Mouse (Mus musculus): ENCODE results near the gene Cast. TPM values are rescaled to one million over a fixed set of nuclear protein-coding genes. Genes with fewer than 3 reads are reported as not detected.
A peak's percentile ranks its signal among the peaks of the same experiment; 100 is the strongest.

Cast gene
- polyA plus RNA-seq (2014; fragmentation: Nextera tagmentation; extraction: Ambion mirVana): 14.7 and 18.5 TPM in 2 replicates

DNA sequence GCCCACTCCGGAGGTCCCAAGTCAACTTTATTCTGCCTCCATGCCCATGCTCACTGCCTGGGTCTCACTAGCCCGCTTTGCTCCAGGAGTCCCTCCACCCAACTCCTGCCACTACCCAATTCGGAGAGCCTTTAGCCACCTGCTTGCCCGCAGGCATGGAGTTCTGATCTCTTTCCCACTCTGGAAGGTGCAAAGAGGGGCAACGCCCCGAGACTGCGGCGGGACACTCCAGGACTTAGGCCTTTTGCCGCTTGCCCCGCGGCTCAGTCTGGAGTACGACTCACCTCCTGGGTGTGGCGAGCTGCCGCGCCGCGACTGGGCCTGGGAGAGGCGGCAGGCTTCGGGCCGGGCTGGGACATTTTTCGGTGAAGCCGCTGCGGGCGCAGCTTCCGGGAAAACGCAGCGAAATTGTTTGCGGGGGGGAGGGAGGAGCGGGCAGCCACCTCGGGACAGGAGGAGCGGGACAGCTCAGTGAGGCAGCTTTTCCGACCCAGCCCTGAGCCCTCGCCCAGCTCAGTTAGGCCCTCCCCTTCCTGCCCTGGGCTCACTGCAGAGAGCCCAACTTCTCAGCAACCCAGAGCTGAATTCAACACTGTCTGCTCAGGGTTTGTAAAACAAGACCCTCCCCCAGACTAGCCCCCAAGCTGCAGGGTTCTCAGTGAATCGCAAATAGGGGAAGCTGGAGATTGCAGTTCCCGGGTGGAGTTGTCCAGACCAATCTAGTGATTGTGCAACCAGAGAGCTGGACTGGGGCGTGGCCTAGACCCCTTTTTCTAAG, at the start of gene Cast:
Cast (minus strand) TSS at position 659 of the 778 bp plus-strand sequence.
- Histone ChIP-seq H3K9ac (ENCODE audit: low read length) (peak within 1 kb of the TSS; percentile 48), H3K4me1 (replicated peaks; ENCODE audit: control insufficient read depth, insufficient read depth, low read length) (0 out of 2 replicates have a peak, but pooled peaks cover 2% of the 10 kb centered on the region), H3K4me2 (ENCODE audit: low read depth, low read length, severe bottlenecking) (peak within 1 kb of the TSS; percentile 95), H3K27me3 (ENCODE audit: control insufficient read depth, insufficient read depth, low read length) (peaks cover 3% of the 10 kb centered on the region; the same call in 1 of the 2 replicates), H3K4me3 (ENCODE audit: low read depth, low read length) (peak within 1 kb of the TSS; percentile 58), H3K27ac (ENCODE audit: low read depth, low read length) (no peak within 1 kb of the TSS), H3K9me3 (ENCODE audit: control insufficient read depth, low read length) (no peaks in the 10 kb centered on the region), H3K36me3 (ENCODE audit: control insufficient read depth, insufficient read depth, low read length) (no peaks in the 10 kb centered on the region)
- 2% methylated on average over 35 of the region's 36 CpGs for WGBS
- peak; percentile 90 for ATAC-seq (replicated peaks; ENCODE audit: low FRiP score)
- DNase-seq (ENCODE audit: low spot score): peak; percentile 78

DNA sequence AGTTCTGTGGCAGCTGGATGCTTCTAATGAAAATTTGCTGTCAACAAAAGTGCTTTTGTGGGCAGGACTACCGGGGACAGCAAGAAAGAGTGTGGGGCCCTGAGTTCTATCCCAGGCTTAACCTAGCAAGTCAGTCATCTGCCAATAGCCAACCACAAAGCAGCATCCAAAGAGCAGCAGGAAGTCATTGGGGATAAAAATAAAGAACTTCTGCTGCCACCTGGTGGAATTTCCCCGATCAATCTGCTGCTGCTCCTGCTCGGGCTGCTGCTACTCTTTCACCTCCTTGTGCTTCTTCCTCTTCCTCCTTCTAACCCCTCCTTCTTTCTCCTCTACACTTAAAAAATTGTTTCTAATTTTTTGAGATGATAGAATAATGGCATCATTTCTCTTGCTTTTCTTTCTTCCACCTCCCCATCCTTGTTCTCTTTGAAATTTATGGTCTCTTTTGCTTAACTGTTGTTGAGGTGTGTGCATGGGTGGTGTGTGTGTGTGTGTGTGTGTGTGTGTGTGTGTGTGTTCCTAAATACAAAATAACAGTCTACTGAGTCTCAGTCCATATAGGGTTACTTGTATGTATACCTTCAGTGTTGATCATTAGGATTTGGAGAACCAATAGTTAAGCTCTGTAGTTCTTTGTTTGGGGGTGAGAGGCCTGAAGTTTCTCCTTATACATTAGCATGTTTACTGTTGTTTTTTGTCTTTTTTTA, 45.9 kb upstream of the Cast start:
- ATAC-seq (replicated peaks; ENCODE audit: low FRiP score): peak; percentile 89
- H3K9me3 ChIP-seq (ENCODE audit: control insufficient read depth, low read length): no peaks in the 10 kb centered on the region
- peak; percentile 73 for DNase-seq (ENCODE audit: low spot score)
- no peaks in the 10 kb centered on the region for H3K27me3 ChIP-seq (ENCODE audit: control insufficient read depth, insufficient read depth, low read length)
- no peak overlapping the region for H3K4me2 ChIP-seq (ENCODE audit: low read depth, low read length, severe bottlenecking)
- whole genome bisulfite sequencing: 10% methylated on average over 3 of the region's 3 CpGs
- no peak overlapping the region for H3K4me3 ChIP-seq (ENCODE audit: low read depth, low read length)
- H3K4me1 ChIP-seq (replicated peaks; ENCODE audit: control insufficient read depth, insufficient read depth, low read length): no peaks in the 10 kb centered on the region
- H3K36me3 ChIP-seq (ENCODE audit: control insufficient read depth, insufficient read depth, low read length): no peaks in the 10 kb centered on the region
- H3K9ac ChIP-seq (ENCODE audit: low read length): no peak overlapping the region
- H3K27ac ChIP-seq (ENCODE audit: low read depth, low read length): no peak overlapping the region

DNA sequence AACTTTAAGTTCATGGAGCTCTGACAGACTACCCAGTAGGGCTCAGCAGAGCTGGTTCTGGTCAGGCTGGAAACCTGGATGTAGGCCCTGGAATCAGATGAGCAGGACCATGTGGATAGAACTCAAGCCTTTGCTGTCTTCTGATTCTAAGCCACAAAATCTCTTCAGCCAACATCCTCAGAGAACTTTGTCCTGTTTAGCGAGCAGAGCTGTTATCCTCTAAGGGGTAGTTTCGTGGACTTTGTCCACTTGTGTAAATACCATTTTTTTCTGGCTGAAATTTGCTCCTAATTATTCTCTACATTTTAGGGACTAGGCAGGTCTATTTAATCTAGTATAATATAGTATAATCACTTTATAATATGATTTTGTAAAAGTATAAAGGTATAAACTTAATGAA, 42.2 kb upstream of the Cast start:
- Histone ChIP-seq H3K9ac (ENCODE audit: low read length) (no peak overlapping the region), H3K36me3 (ENCODE audit: control insufficient read depth, insufficient read depth, low read length) (no peaks in the 10 kb centered on the region), H3K4me3 (ENCODE audit: low read depth, low read length) (no peak overlapping the region), H3K27ac (ENCODE audit: low read depth, low read length) (no peak overlapping the region), H3K4me2 (ENCODE audit: low read depth, low read length, severe bottlenecking) (no peak overlapping the region), H3K9me3 (ENCODE audit: control insufficient read depth, low read length) (no peaks in the 10 kb centered on the region), H3K27me3 (ENCODE audit: control insufficient read depth, insufficient read depth, low read length) (no peaks in the 10 kb centered on the region), H3K4me1 (replicated peaks; ENCODE audit: control insufficient read depth, insufficient read depth, low read length) (no peaks in the 10 kb centered on the region)
- 87% methylated on average over 2 of the region's 2 CpGs for WGBS
- ATAC-seq (replicated peaks; ENCODE audit: low FRiP score) (no peak), DNase-seq (ENCODE audit: low spot score) (no peak)

DNA sequence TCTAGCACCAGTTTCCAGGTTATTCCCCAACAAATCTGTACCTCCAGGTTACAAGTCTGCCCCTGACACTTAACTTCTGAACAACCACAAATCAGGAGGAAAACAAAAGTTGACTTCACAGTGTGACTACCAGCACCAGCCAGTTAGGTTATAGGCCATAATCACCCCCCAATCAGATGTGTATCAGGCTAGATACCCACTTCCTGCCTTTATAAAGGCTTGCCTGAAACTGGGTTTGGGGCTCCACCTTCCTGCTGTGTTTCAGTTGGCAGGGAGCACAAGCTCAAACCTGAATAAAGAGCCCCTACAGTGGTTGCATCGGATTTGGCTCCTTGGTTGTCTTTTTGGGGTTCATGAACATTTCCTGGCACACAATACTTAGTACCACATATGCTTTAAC, 37.3 kb upstream of the Cast start:
- WGBS: 60% methylated on average over 1 of the region's 1 CpGs
- DNase-seq (ENCODE audit: low spot score): no peak
- H3K36me3 ChIP-seq (ENCODE audit: control insufficient read depth, insufficient read depth, low read length): no peaks in the 10 kb centered on the region

DNA sequence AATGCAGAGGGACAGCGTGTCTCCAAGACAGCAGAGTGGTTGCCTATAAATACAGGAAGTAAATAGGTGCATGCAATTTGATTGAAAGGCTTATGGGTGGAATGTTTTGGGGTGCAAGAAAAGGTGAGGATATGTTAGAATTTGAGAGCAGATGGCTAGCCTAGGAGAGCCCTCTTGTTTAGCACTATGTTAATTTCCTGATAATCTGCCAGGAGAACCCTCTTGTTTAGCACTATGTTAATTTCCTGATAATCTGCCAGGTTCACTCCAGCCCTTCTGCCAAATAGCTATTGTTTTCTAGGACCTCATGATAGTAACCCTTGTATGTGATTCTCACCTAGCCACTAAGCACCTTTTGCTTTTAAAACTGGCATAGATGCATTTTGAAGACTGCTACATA, 25.9 kb upstream of the Cast start:
- WGBS: 84% methylated on average over 1 of the region's 1 CpGs
- no peaks in the 10 kb centered on the region for H3K9me3 ChIP-seq (ENCODE audit: control insufficient read depth, low read length)
- H3K4me2 ChIP-seq (ENCODE audit: low read depth, low read length, severe bottlenecking): no peak overlapping the region
- H3K9ac ChIP-seq (ENCODE audit: low read length): no peak overlapping the region
- H3K4me3 ChIP-seq (ENCODE audit: low read depth, low read length): no peak overlapping the region
- H3K27ac ChIP-seq (ENCODE audit: low read depth, low read length): no peak overlapping the region
- H3K27me3 ChIP-seq (ENCODE audit: control insufficient read depth, insufficient read depth, low read length): no peaks in the 10 kb centered on the region
- DNase-seq (ENCODE audit: low spot score) (no peak), ATAC-seq (replicated peaks; ENCODE audit: low FRiP score) (no peak)
- H3K36me3 ChIP-seq (ENCODE audit: control insufficient read depth, insufficient read depth, low read length): no peaks in the 10 kb centered on the region
- H3K4me1 ChIP-seq (replicated peaks; ENCODE audit: control insufficient read depth, insufficient read depth, low read length): no peaks in the 10 kb centered on the region

More for the DNA sequence above, 37.3 kb upstream of the Cast start:
- no peak for ATAC-seq (replicated peaks; ENCODE audit: low FRiP score)
- H3K4me3 ChIP-seq (ENCODE audit: low read depth, low read length): no peak overlapping the region
- H3K9ac ChIP-seq (ENCODE audit: low read length): no peak overlapping the region
- no peak overlapping the region for H3K4me2 ChIP-seq (ENCODE audit: low read depth, low read length, severe bottlenecking)
- no peak overlapping the region for H3K27ac ChIP-seq (ENCODE audit: low read depth, low read length)
- no peaks in the 10 kb centered on the region for H3K27me3 ChIP-seq (ENCODE audit: control insufficient read depth, insufficient read depth, low read length)
- no peaks in the 10 kb centered on the region for H3K4me1 ChIP-seq (replicated peaks; ENCODE audit: control insufficient read depth, insufficient read depth, low read length)
- no peaks in the 10 kb centered on the region for H3K9me3 ChIP-seq (ENCODE audit: control insufficient read depth, low read length)

DNA sequence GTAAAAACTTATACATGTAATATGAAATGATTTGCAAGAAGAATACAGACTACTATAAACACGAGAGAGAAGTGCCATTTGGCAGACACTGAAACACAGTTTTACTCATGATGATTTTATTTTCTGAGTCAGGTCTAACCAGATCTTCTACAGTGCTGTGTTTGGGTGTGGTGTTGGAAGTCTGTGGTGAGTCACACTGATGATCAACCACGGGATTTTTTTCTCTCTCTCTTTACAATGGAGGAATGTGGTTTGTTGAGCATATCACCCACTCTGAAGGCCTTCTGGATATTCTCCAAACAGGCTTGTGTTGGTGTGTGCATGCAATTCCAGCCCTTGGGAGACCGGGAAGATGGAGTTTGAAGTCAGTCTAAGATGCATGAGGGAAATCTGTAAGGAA, 13.5 kb upstream of the Cast start:
- no peaks in the 10 kb centered on the region for H3K4me1 ChIP-seq (replicated peaks; ENCODE audit: control insufficient read depth, insufficient read depth, low read length)
- WGBS: 85% methylated on average over 3 of the region's 3 CpGs
- no peak for ATAC-seq (replicated peaks; ENCODE audit: low FRiP score)
- H3K36me3 ChIP-seq (ENCODE audit: control insufficient read depth, insufficient read depth, low read length): no peaks in the 10 kb centered on the region
- no peaks in the 10 kb centered on the region for H3K9me3 ChIP-seq (ENCODE audit: control insufficient read depth, low read length)
- no peak overlapping the region for H3K4me3 ChIP-seq (ENCODE audit: low read depth, low read length)
- H3K4me2 ChIP-seq (ENCODE audit: low read depth, low read length, severe bottlenecking): no peak overlapping the region
- no peak for DNase-seq (ENCODE audit: low spot score)
- no peak overlapping the region for H3K27ac ChIP-seq (ENCODE audit: low read depth, low read length)
- no peak overlapping the region for H3K9ac ChIP-seq (ENCODE audit: low read length)
- no peaks in the 10 kb centered on the region for H3K27me3 ChIP-seq (ENCODE audit: control insufficient read depth, insufficient read depth, low read length)

DNA sequence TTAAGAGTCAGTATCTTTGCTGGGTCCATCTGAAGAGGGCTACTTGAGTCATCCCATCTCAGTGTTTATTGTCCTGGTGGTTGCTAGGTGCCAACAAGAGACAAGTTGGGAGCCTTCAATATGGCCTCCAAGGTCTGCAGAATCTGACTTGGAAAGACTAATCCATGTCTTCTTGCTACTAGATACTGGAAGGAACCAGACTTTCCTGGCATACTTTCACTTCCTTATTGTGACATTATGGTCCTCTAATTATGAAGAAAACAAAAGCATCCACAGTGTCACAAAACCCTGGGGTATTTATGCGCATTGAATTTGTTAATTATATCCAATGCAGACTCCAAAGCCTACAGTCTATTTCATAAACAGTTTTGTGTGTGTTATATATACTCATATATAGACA, 7.1 kb upstream of the Cast start:
- 87% methylated on average over 1 of the region's 1 CpGs for WGBS
- Histone ChIP-seq H3K27me3 (ENCODE audit: control insufficient read depth, insufficient read depth, low read length) (no peaks in the 10 kb centered on the region), H3K4me2 (ENCODE audit: low read depth, low read length, severe bottlenecking) (no peak overlapping the region), H3K4me3 (ENCODE audit: low read depth, low read length) (no peak overlapping the region), H3K9me3 (ENCODE audit: control insufficient read depth, low read length) (no peaks in the 10 kb centered on the region), H3K36me3 (ENCODE audit: control insufficient read depth, insufficient read depth, low read length) (no peaks in the 10 kb centered on the region), H3K27ac (ENCODE audit: low read depth, low read length) (no peak overlapping the region), H3K4me1 (replicated peaks; ENCODE audit: control insufficient read depth, insufficient read depth, low read length) (no peaks in the 10 kb centered on the region), H3K9ac (ENCODE audit: low read length) (no peak overlapping the region)
- no peak for DNase-seq (ENCODE audit: low spot score)
- ATAC-seq (replicated peaks; ENCODE audit: low FRiP score): no peak

DNA sequence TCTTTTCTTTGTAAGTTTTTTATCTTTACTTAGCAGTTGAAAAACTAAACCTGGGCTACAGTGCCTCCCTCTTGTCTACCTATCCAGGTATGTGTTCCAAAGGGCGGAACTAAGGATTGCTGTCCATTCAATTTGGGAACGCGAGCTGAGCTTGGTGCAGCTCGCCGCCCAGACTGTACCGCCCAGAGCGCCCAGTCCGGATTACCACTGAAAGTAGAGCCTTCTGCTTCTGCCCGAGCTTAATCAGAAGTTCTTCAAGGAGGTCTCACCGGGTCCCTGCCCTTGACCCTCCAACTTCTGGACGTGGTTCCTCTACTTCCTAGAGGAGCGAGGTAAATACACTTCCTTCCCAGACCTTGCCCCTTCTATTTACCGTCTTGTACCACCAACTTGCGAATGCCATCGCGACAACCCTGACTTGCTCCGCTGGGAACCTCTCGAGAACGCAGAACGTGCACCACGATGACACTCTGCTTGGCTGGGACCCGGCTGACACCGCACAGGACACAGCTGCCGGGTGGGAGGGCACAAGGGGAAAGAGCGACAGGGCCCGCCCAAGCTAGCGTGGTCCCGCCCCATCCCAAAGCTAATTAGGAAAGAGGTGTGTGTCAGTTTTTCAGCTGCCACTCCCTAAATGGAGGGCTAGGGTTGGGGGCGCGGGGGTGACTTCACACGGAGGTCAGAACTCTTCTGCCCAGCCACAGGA, 1.0 kb downstream of the Cast start:
- 1% methylated on average over 29 of the region's 31 CpGs for WGBS
- H3K4me2 ChIP-seq (ENCODE audit: low read depth, low read length, severe bottlenecking): peak overlapping the region; percentile 95
- peaks cover 3% of the 10 kb centered on the region; the same call in 1 of the 2 replicates for H3K27me3 ChIP-seq (ENCODE audit: control insufficient read depth, insufficient read depth, low read length)
- H3K36me3 ChIP-seq (ENCODE audit: control insufficient read depth, insufficient read depth, low read length): no peaks in the 10 kb centered on the region
- H3K9me3 ChIP-seq (ENCODE audit: control insufficient read depth, low read length): no peaks in the 10 kb centered on the region
- peak overlapping the region; percentile 48 for H3K9ac ChIP-seq (ENCODE audit: low read length)
- DNase-seq (ENCODE audit: low spot score) (no peak), ATAC-seq (replicated peaks; ENCODE audit: low FRiP score) (peak; percentile 94)
- peak overlapping the region; percentile 58 for H3K4me3 ChIP-seq (ENCODE audit: low read depth, low read length)
- no peak overlapping the region for H3K27ac ChIP-seq (ENCODE audit: low read depth, low read length)
- H3K4me1 ChIP-seq (replicated peaks; ENCODE audit: control insufficient read depth, insufficient read depth, low read length): 0 out of 2 replicates have a peak, but pooled peaks cover 2% of the 10 kb centered on the region

Data from forebrain, embryonic 11.5 days (tissue).